Mouse (Mus musculus): ENCODE measurements around the gene Sec61a1. TPM values are rescaled to one million over a fixed set of nuclear protein-coding genes. Genes with fewer than 3 reads are reported as not detected.
A peak's percentile ranks its signal among the peaks of the same experiment; 100 is the strongest.

Gene Sec61a1
- polyA plus RNA-seq, 1 experiment from 2014 or later: 149 TPM

GRCm38 (mm10) chr6:88521821-88522220 is 3.1 kb upstream of the Sec61a1 start:
- Histone ChIP-seq H3K4me3 (ENCODE audit: low read depth, low read length) (no peak overlapping the region), H3K9me3 (ENCODE audit: low read length) (no peaks in the 10 kb centered on the region), H3K4me2 (replicated peaks; ENCODE audit: low read depth, low read length) (no peak overlapping the region), H3K4me1 (ENCODE audit: insufficient read depth, low read depth, low read length) (no peaks in the 10 kb centered on the region; the same call in 1 of the 2 replicates), H3K27ac (ENCODE audit: low read length) (no peak overlapping the region), H3K9ac (replicated peaks; ENCODE audit: low read depth) (no peak overlapping the region), H3K36me3 (ENCODE audit: insufficient read depth, low read length) (no peaks in the 10 kb centered on the region), H3K27me3 (replicated peaks; ENCODE audit: insufficient read depth, low read length) (no peaks in the 10 kb centered on the region)
- 83% methylated on average over 7 of the region's 7 CpGs for WGBS
- DNase-seq (ENCODE audit: low spot score) (no peak), ATAC-seq (no peak)
- TF ChIP-seq EP300 (IDR thresholded peaks at IDR 0.05): no peak
- TF ChIP-seq CTCF (IDR thresholded peaks at IDR 0.05): no peak

GRCm38 (mm10) chr6:88517701-88518403 is 853 bp downstream of the Sec61a1 start:
- Histone ChIP-seq H3K4me1 (ENCODE audit: insufficient read depth, low read depth, low read length) (no peaks in the 10 kb centered on the region; the same call in 1 of the 2 replicates), H3K9ac (replicated peaks; ENCODE audit: low read depth) (peak overlapping the region; percentile 97), H3K4me2 (replicated peaks; ENCODE audit: low read depth, low read length) (peak overlapping the region; percentile 90), H3K27me3 (replicated peaks; ENCODE audit: insufficient read depth, low read length) (no peaks in the 10 kb centered on the region), H3K36me3 (ENCODE audit: insufficient read depth, low read length) (peaks cover 25% of the 10 kb centered on the region), H3K4me3 (ENCODE audit: low read depth, low read length) (peak overlapping the region; percentile 99), H3K27ac (ENCODE audit: low read length) (peak overlapping the region; percentile 88), H3K9me3 (ENCODE audit: low read length) (no peaks in the 10 kb centered on the region)
- TF ChIP-seq CTCF (IDR thresholded peaks at IDR 0.05): no peak
- no peak for TF ChIP-seq EP300 (IDR thresholded peaks at IDR 0.05)
- 4% methylated on average over 18 of the region's 18 CpGs for WGBS
- peak; percentile 37 for DNase-seq (ENCODE audit: low spot score)
- no peak for ATAC-seq

- H3K9me3 ChIP-seq (ENCODE audit: low read length): no peaks in the 10 kb centered on the region
- no peak overlapping the region for H3K9ac ChIP-seq (replicated peaks; ENCODE audit: low read depth)
- DNase-seq (ENCODE audit: low spot score): no peak
- TF ChIP-seq CTCF (IDR thresholded peaks at IDR 0.05): no peak
- TF ChIP-seq EP300 (IDR thresholded peaks at IDR 0.05): no peak
- 50% methylated on average over 5 of the region's 5 CpGs for WGBS
- no peak overlapping the region for H3K4me2 ChIP-seq (replicated peaks; ENCODE audit: low read depth, low read length)
- H3K27me3 ChIP-seq (replicated peaks; ENCODE audit: insufficient read depth, low read length): no peaks in the 10 kb centered on the region
- H3K4me3 ChIP-seq (ENCODE audit: low read depth, low read length): no peak overlapping the region
- H3K36me3 ChIP-seq (ENCODE audit: insufficient read depth, low read length): peaks cover 37% of the 10 kb centered on the region
- H3K27ac ChIP-seq (ENCODE audit: low read length): no peak overlapping the region
- no peak for ATAC-seq
- H3K4me1 ChIP-seq (ENCODE audit: insufficient read depth, low read depth, low read length): no peaks in the 10 kb centered on the region; the same call in 1 of the 2 replicates
Observed at GRCm38 (mm10) chr6:88516667-88517066, 2.0 kb downstream of the Sec61a1 start.

GRCm38 (mm10) chr6:88515971-88516370 is 2.7 kb downstream of the Sec61a1 start:
- Histone ChIP-seq H3K9me3 (ENCODE audit: low read length) (no peaks in the 10 kb centered on the region), H3K4me2 (replicated peaks; ENCODE audit: low read depth, low read length) (no peak overlapping the region), H3K4me1 (ENCODE audit: insufficient read depth, low read depth, low read length) (no peaks in the 10 kb centered on the region; the same call in 1 of the 2 replicates), H3K4me3 (ENCODE audit: low read depth, low read length) (no peak overlapping the region), H3K27me3 (replicated peaks; ENCODE audit: insufficient read depth, low read length) (no peaks in the 10 kb centered on the region), H3K36me3 (ENCODE audit: insufficient read depth, low read length) (peaks cover 44% of the 10 kb centered on the region), H3K27ac (ENCODE audit: low read length) (no peak overlapping the region), H3K9ac (replicated peaks; ENCODE audit: low read depth) (no peak overlapping the region)
- no peak for ATAC-seq
- DNase-seq (ENCODE audit: low spot score): no peak
- TF ChIP-seq CTCF (IDR thresholded peaks at IDR 0.05) (no peak), EP300 (IDR thresholded peaks at IDR 0.05) (no peak)
- 83% methylated on average over 8 of the region's 8 CpGs for WGBS

GRCm38 (mm10) chr6:88514546-88514945 is 4.2 kb downstream of the Sec61a1 start:
- Histone ChIP-seq H3K27ac (ENCODE audit: low read length) (no peak overlapping the region), H3K4me3 (ENCODE audit: low read depth, low read length) (no peak overlapping the region), H3K4me1 (ENCODE audit: insufficient read depth, low read depth, low read length) (no peaks in the 10 kb centered on the region; the same call in 1 of the 2 replicates), H3K27me3 (replicated peaks; ENCODE audit: insufficient read depth, low read length) (no peaks in the 10 kb centered on the region), H3K9me3 (ENCODE audit: low read length) (no peaks in the 10 kb centered on the region), H3K4me2 (replicated peaks; ENCODE audit: low read depth, low read length) (no peak overlapping the region), H3K9ac (replicated peaks; ENCODE audit: low read depth) (no peak overlapping the region), H3K36me3 (ENCODE audit: insufficient read depth, low read length) (peaks cover 58% of the 10 kb centered on the region)
- no peak for ATAC-seq
- WGBS: 84% methylated on average over 4 of the region's 4 CpGs
- DNase-seq (ENCODE audit: low spot score): no peak
- TF ChIP-seq EP300 (IDR thresholded peaks at IDR 0.05): no peak
- TF ChIP-seq CTCF (IDR thresholded peaks at IDR 0.05): no peak

GRCm38 (mm10) chr6:88513984-88514383 is 4.7 kb downstream of the Sec61a1 start:
- H3K27me3 ChIP-seq (replicated peaks; ENCODE audit: insufficient read depth, low read length): no peaks in the 10 kb centered on the region
- no peak overlapping the region for H3K27ac ChIP-seq (ENCODE audit: low read length)
- H3K9ac ChIP-seq (replicated peaks; ENCODE audit: low read depth): no peak overlapping the region
- DNase-seq (ENCODE audit: low spot score) (no peak), ATAC-seq (no peak)
- TF ChIP-seq EP300 (IDR thresholded peaks at IDR 0.05) (no peak), CTCF (IDR thresholded peaks at IDR 0.05) (no peak)
- no peak overlapping the region for H3K4me3 ChIP-seq (ENCODE audit: low read depth, low read length)
- no peak overlapping the region for H3K4me2 ChIP-seq (replicated peaks; ENCODE audit: low read depth, low read length)
- WGBS: 86% methylated on average over 8 of the region's 8 CpGs
- no peaks in the 10 kb centered on the region; the same call in 1 of the 2 replicates for H3K4me1 ChIP-seq (ENCODE audit: insufficient read depth, low read depth, low read length)
- no peaks in the 10 kb centered on the region for H3K9me3 ChIP-seq (ENCODE audit: low read length)
- H3K36me3 ChIP-seq (ENCODE audit: insufficient read depth, low read length): peaks cover 60% of the 10 kb centered on the region

Measured in lung, postnatal 0 days (tissue).